Mouse (Mus musculus): ENCODE measurements around the gene Pdik1l. TPM values are rescaled to one million over a fixed set of nuclear protein-coding genes. Genes with fewer than 3 reads are reported as not detected.
A peak's percentile ranks its signal among the peaks of the same experiment; 100 is the strongest.
"Not testable (repeated sequence)": the region's sequence is repeated elsewhere in the genome, so short reads cannot be mapped to it uniquely, and the experiment has no call there.

Pdik1l gene
- polyA plus RNA-seq, 1 experiment, result 13.3 TPM

DNA sequence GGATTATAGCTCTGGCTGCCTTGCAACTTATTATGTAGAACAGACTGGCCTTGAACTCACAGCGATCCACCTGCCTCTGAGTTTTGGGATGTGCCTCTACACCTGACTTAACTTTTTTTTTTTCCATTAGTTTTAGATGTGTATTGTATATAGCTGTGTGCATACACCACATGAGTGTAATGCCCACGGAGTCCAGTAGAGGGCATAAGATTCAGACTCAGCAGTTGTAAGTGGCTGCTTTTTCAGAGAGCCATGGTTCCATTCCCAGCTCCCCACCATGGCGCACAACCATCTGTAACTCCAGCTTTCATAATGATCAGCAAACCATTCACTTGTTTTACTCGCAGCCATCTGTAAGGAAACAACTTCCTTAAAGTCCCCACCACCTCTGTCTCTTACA lies 8.8 kb upstream of the Pdik1l start:
- Histone ChIP-seq H3K27me3 (ENCODE audit: control insufficient read depth, insufficient read depth, low read length) (no peaks in the 10 kb centered on the region), H3K27ac (ENCODE audit: control insufficient read depth, insufficient read depth, low read length) (no peak overlapping the region), H3K36me3 (ENCODE audit: control insufficient read depth, insufficient read depth, low read length) (no peaks in the 10 kb centered on the region), H3K4me3 (ENCODE audit: control insufficient read depth, insufficient read depth, low read length) (no peak overlapping the region), H3K4me1 (replicated peaks; ENCODE audit: control insufficient read depth, insufficient read depth, low read length) (peaks cover 6% of the 10 kb centered on the region)
- TF ChIP-seq CTCF (IDR thresholded peaks at IDR 0.05; ENCODE audit: borderline replicate concordance, control insufficient read depth, extremely low read depth, insufficient read depth, low read length, poor library complexity), result no peak
- TF ChIP-seq POLR2A (IDR thresholded peaks at IDR 0.05; ENCODE audit: control insufficient read depth, extremely low read depth, insufficient read depth, low read length, poor library complexity), result no peak
- DNase-seq, result no peak
- WGBS, result 96% methylated on average over 4 of the region's 4 CpGs

DNA sequence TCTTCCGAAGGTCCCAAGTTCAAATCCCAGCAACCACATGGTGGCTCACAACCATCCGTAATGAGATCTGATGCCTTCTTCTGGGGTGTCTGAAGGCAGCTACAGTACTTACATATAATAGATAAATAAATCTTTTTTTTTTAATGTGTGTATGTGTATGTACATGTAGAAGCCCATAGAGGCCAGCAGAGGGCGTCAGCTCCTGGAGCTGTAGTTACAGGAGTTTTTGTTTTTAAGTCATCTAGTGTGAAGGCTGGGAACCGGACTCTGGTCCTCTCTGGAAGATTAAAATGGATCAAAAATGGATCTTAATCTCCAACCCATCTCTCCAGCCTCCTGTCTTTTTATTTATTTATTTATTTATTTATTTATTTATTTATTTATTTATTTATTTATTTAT lies 8.4 kb upstream of the Pdik1l start:
- H3K4me3 ChIP-seq (ENCODE audit: control insufficient read depth, insufficient read depth, low read length); H3K36me3 ChIP-seq (ENCODE audit: control insufficient read depth, insufficient read depth, low read length); H3K27ac ChIP-seq (ENCODE audit: control insufficient read depth, insufficient read depth, low read length); H3K27me3 ChIP-seq (ENCODE audit: control insufficient read depth, insufficient read depth, low read length); H3K4me1 ChIP-seq (replicated peaks; ENCODE audit: control insufficient read depth, insufficient read depth, low read length); DNase-seq: not testable (repeated sequence)
- WGBS, result 90% methylated on average over 4 of the region's 4 CpGs

DNA sequence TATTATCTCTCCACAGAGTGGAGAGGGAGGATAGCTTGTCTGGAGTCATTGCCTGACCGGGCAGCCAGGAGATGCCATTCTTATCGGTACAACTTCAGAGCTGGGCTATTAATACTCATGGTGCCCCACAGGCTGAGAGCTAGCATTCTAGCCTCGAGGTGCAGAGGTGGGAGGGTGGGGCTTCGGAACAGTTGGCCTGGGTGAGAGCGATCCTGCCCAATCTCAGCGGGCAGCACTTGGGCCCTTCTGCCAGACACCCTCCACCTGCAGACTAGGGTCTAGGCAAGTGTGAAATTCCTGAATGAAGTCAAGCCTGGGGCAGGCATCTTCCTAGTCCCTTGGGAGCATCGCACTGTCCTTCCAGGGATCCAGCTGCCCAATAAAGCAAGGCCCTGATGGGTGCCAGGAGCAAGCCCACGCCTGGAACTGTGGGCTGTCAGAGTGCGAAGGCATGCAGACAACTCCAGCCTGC lies 6.0 kb upstream of the Pdik1l start:
- 74% methylated on average over 9 of the region's 9 CpGs for WGBS
- Histone ChIP-seq H3K27me3 (ENCODE audit: control insufficient read depth, insufficient read depth, low read length) (no peaks in the 10 kb centered on the region), H3K36me3 (ENCODE audit: control insufficient read depth, insufficient read depth, low read length) (no peaks in the 10 kb centered on the region), H3K4me3 (ENCODE audit: control insufficient read depth, insufficient read depth, low read length) (no peak overlapping the region), H3K4me1 (replicated peaks; ENCODE audit: control insufficient read depth, insufficient read depth, low read length) (no peaks in the 10 kb centered on the region; the same call in 1 of the 2 replicates), H3K27ac (ENCODE audit: control insufficient read depth, insufficient read depth, low read length) (no peak overlapping the region)
- DNase-seq, result no peak
- TF ChIP-seq POLR2A (IDR thresholded peaks at IDR 0.05; ENCODE audit: control insufficient read depth, extremely low read depth, insufficient read depth, low read length, poor library complexity) (no peak), CTCF (IDR thresholded peaks at IDR 0.05; ENCODE audit: borderline replicate concordance, control insufficient read depth, extremely low read depth, insufficient read depth, low read length, poor library complexity) (no peak)

DNA sequence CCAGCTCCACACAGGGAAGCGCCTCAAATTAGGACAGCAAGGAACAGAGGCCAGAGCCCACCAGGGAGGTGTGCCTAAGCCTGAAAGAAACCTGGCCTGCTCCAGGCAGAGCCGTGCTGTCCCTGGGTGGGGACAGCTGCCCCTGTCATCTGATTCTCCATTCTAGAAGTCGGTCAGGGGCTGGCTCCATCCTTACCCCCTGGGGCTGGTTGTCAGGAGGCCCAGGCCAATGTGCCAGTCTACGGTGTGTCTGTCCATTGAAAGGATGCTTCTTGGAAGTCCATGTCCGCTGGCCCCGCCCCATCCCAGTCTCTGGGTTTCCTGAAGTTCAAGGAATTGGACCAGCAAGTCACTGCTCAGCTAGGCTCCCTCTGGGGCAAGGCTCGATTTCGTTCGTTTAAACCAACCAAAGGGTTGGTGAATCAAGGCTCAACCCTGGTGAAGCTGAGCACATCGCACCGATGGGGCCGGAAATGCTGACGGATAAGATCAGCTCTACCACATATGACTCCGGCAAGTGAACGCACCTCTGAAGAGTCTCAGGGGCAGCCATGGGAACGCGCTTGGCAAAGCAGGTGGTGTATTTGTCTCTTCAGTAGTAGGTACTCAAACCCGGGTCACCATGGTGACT lies 5.5 kb upstream of the Pdik1l start:
- no peak overlapping the region for H3K4me3 ChIP-seq (ENCODE audit: control insufficient read depth, insufficient read depth, low read length)
- no peak overlapping the region for H3K27ac ChIP-seq (ENCODE audit: control insufficient read depth, insufficient read depth, low read length)
- TF ChIP-seq CTCF (IDR thresholded peaks at IDR 0.05; ENCODE audit: borderline replicate concordance, control insufficient read depth, extremely low read depth, insufficient read depth, low read length, poor library complexity) (no peak), POLR2A (IDR thresholded peaks at IDR 0.05; ENCODE audit: control insufficient read depth, extremely low read depth, insufficient read depth, low read length, poor library complexity) (no peak)
- DNase-seq, result no peak
- H3K4me1 ChIP-seq (replicated peaks; ENCODE audit: control insufficient read depth, insufficient read depth, low read length), result peaks cover 2% of the 10 kb centered on the region; the same call in 1 of the 2 replicates
- WGBS, result 74% methylated on average over 18 of the region's 18 CpGs
- no peaks in the 10 kb centered on the region for H3K36me3 ChIP-seq (ENCODE audit: control insufficient read depth, insufficient read depth, low read length)
- H3K27me3 ChIP-seq (ENCODE audit: control insufficient read depth, insufficient read depth, low read length), result no peaks in the 10 kb centered on the region

DNA sequence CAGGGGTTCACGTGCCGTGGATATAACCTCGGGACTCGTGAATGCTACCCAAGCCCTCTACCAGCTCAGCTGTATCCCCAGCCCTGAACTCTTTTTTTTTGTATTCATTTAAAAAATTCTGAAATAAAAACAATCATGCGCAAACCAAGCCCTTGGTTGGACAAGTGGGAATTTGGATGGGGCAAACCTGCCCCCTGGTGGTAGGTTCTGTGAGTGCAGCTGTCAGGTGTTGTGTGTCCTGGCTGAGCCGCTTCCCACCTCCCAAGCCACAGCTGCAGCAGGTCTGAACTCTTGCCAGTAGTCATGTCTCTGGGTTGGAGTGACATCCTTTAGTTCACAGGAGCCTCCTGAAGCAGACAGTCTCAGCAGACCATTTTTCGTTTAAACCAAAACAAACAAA lies 4.4 kb upstream of the Pdik1l start:
- Histone ChIP-seq H3K4me1 (replicated peaks; ENCODE audit: control insufficient read depth, insufficient read depth, low read length) (peaks cover 2% of the 10 kb centered on the region; the same call in 1 of the 2 replicates), H3K36me3 (ENCODE audit: control insufficient read depth, insufficient read depth, low read length) (no peaks in the 10 kb centered on the region), H3K27me3 (ENCODE audit: control insufficient read depth, insufficient read depth, low read length) (no peaks in the 10 kb centered on the region), H3K4me3 (ENCODE audit: control insufficient read depth, insufficient read depth, low read length) (no peak overlapping the region), H3K27ac (ENCODE audit: control insufficient read depth, insufficient read depth, low read length) (no peak overlapping the region)
- TF ChIP-seq CTCF (IDR thresholded peaks at IDR 0.05; ENCODE audit: borderline replicate concordance, control insufficient read depth, extremely low read depth, insufficient read depth, low read length, poor library complexity), result peak; percentile 82
- no peak for TF ChIP-seq POLR2A (IDR thresholded peaks at IDR 0.05; ENCODE audit: control insufficient read depth, extremely low read depth, insufficient read depth, low read length, poor library complexity)
- WGBS, result 20% methylated on average over 7 of the region's 7 CpGs
- DNase-seq, result peak; percentile 79

DNA sequence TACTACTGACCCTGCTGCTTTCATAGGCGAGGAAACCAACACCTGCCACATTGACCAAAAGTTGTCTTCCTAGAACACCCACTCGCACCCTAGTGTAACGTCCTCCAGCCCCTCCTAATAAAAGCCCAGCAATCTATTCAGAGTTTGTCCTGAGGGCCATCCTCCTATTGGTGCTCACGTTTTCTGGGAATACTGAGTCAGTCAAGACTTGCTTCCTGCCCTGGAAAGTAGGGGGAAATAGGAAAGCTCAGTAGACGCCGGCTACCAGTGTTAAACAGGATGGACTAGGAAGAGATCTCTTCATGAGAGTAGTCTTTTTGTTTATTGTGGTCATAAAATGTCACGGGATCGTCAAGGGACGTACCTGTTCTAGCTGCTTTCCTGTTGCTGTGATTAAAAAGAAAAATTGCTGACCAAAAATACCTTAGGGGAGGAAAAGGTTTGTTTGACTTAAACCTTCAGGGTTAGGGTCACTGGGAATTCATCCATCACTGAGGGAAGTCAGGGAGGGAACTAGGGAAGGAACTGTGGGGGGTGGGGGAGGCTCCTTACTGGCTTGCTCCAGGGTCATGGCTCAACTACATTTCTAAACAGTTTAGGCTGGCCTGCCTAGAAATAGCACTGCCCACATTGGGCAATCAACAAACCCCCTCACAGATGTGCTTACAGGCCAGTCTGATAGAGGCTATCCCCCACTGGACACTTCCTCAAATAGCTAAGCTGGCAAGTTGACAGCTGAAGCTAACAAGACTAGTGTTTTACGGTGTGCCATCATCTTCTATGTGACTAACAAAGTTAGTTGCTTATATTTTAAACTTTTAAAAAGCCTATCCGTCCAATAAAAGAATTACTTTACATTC lies 932 bp upstream of the Pdik1l start:
- H3K27ac ChIP-seq (ENCODE audit: control insufficient read depth, insufficient read depth, low read length), result no peak overlapping the region
- TF ChIP-seq CTCF (IDR thresholded peaks at IDR 0.05; ENCODE audit: borderline replicate concordance, control insufficient read depth, extremely low read depth, insufficient read depth, low read length, poor library complexity) (no peak), POLR2A (IDR thresholded peaks at IDR 0.05; ENCODE audit: control insufficient read depth, extremely low read depth, insufficient read depth, low read length, poor library complexity) (no peak)
- 0 out of 2 replicates have a peak, but pooled peaks cover 3% of the 10 kb centered on the region for H3K36me3 ChIP-seq (ENCODE audit: control insufficient read depth, insufficient read depth, low read length)
- no peak for DNase-seq
- H3K27me3 ChIP-seq (ENCODE audit: control insufficient read depth, insufficient read depth, low read length), result no peaks in the 10 kb centered on the region
- no peak overlapping the region for H3K4me3 ChIP-seq (ENCODE audit: control insufficient read depth, insufficient read depth, low read length)
- peaks cover 7% of the 10 kb centered on the region for H3K4me1 ChIP-seq (replicated peaks; ENCODE audit: control insufficient read depth, insufficient read depth, low read length)
- 58% methylated on average over 11 of the region's 11 CpGs for WGBS
